Mouse (Mus musculus) spleen, postnatal 0 days (tissue): ENCODE results near the gene Adcyap1. TPM values are rescaled to one million over a fixed set of nuclear protein-coding genes. Genes with fewer than 3 reads are reported as not detected.

Experiments
- polyA plus RNA-seq: library from polyadenylated mRNA; unstranded; fragments of >200 nt; fragmentation: Nextera tagmentation; extraction: Ambion mirVana; gene quantifications from 2 replicates; pipeline ENCODE4 v1.2.1, GENCODE M21; 2015

Adcyap1 gene
- not detected in 2 replicates for polyA plus RNA-seq

GRCm38 (mm10) chr17:93198717-93199116 lies at the start of gene Adcyap1:
Adcyap1 (plus strand) TSS chr17:93199017.

